Mouse (Mus musculus): Measurements from ENCODE around the gene BC049352.
A peak's percentile ranks its signal among the peaks of the same experiment; 100 is the strongest.

- peak; percentile 99 for TF ChIP-seq POLR2A (IDR thresholded peaks at IDR 0.05; ENCODE audit: borderline replicate concordance, control insufficient read depth, low read depth, low read length)
- no peak for TF ChIP-seq CTCF (IDR thresholded peaks at IDR 0.05; ENCODE audit: control insufficient read depth, insufficient read depth, low read length)
Observed at GRCm38 (mm10) chr9:45268597-45269325, 87.0 kb downstream of the BC049352 start, which contains the start of gene Il10ra.
